Mouse (Mus musculus) megakaryocyte, embryonic 14.5 days (primary cell): ENCODE measurements at regions not wholly inside any gene's neighbourhood (a gene's known extent, or its start where the extent isn't known, plus 50 kb on each side); places are given as distances from the start of the nearest gene placed in this dataset.

Source experiments
- FLI1 ChIP-seq: IDR thresholded peaks from 2 replicates; pipeline ENCODE4 v1.6.1; 2012; ENCODE audit warnings: low read length, inconsistent platforms, mixed read lengths
- GATA1 ChIP-seq: IDR thresholded peaks from 3 replicates; pipeline ENCODE4 v1.6.1; 2012; ENCODE audit warnings: mixed read lengths, low read length, inconsistent platforms, borderline replicate concordance

GRCm38 (mm10) chr10:70799191-70799742 lies 143.5 kb upstream of the Phyhipl start:
- TF ChIP-seq FLI1, result no peak
- TF ChIP-seq GATA1, result no peak
